Mouse (Mus musculus): ENCODE data around the gene Casc1.

- no peak for TF ChIP-seq POLR2A (IDR thresholded peaks at IDR 0.05; ENCODE audit: extremely low read depth, insufficient read depth, low read length)
- no peak for TF ChIP-seq CTCF (IDR thresholded peaks at IDR 0.05; ENCODE audit: extremely low read depth, insufficient read depth, low read length)
Measured at GRCm38 (mm10) chr6:145129563-145129962, 81.2 kb downstream of the Casc1 start.

All from cortical plate, adult 2 months (tissue).